Mouse (Mus musculus) CD4-positive, CD25-positive, alpha-beta regulatory T cell, adult 4 months (primary cell): ENCODE measurements around the gene Ncapg. TPM values are rescaled to one million over a fixed set of nuclear protein-coding genes. Genes with fewer than 3 reads are reported as not detected.
"Not testable (repeated sequence)": the region's sequence is repeated elsewhere in the genome, so short reads cannot be mapped to it uniquely, and the experiment has no call there.

Source experiments
- ATAC-seq: one replicate; pipeline ENCODE4 v1.8.0; 2017
- polyA plus RNA-seq, 2 experiments: library from polyadenylated mRNA; unstranded; fragments of 100-300 nt; shearing (Covaris generic); gene quantifications; one replicate each; pipeline ENCODE4 v1.2.1; 2017

The Ncapg gene
- polyA plus RNA-seq, result 1 to 10 TPM; 7.1 to 9.5 TPM

GRCm38 (mm10) chr5:45669598-45670279 is at the start of gene Ncapg:
Gene Ncapg, plus strand, starts transcription at chr5:45669919.
- ATAC-seq, result peak; percentile 96

DNA sequence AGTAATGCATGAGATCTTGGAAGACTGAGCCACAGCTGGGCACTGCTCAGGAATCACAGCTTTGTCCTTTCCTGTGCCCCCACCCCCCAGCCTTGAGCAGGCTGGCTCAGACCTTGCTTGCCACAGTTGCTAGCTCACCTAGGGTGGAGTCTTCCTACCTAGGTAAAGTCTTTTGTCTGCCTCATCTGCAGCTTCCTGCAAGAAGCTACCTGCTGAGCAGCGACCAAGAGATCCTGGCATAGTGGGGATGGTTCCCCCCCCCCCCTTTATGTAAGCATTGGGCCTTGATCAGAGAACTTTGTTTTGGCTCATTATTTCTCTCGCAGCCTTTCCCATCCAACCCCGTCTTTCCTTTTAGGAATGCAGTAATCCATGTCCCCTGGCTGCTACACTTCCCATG is 48.2 kb upstream of the Ncapg start:
- no peak for ATAC-seq

- ATAC-seq, result no peak
These were observed 41.9 kb upstream of the Ncapg start for GRCm38 (mm10) chr5:45627771-45628170.

DNA sequence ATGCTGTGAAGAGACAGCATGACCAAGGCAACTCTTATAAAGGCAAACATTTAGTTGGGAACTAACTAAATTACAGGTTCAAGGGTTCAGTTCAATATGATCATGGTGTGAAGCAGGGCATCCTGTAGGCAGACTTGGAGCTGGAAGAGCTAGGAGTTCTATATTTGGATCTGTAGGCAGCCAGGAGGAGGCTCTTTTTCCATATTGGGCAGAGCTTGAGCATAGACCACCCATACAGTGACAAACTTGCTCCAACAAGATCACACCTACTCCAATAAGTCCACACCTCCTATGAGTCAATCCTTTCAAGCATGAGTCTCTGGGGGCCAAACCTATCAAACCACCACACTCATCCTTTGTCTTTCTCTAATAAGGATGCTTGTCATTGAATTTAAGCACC is 40.2 kb upstream of the Ncapg start:
- no peak for ATAC-seq

DNA sequence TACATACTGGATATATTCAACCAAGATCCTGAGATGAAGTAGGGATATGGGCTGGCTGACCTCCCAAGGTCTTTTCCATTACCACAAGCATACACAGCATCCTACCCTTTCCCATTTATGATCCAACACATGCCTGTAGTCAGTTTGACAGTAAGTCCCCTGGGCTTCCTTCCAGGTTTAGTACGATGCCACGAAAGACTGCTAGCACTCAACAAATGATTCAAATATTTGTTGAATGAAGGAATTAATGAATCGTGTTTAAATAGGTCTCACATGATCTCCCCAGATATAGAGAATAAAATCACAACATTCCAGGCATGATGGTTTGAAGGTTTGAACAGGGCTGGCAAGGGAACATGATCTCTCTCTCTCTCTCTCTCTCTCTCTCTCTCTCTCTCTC is 31.3 kb upstream of the Ncapg start:
- no peak for ATAC-seq

- peak; percentile 51 for ATAC-seq
These were observed 30.7 kb upstream of the Ncapg start, which contains the start of gene Fam184b for GRCm38 (mm10) chr5:45638806-45639714. Gene Fam184b, minus strand, starts transcription at chr5:45639614.

- ATAC-seq, result no peak
These were observed 30.0 kb upstream of the Ncapg start for GRCm38 (mm10) chr5:45639715-45640092.

- ATAC-seq, result no peak
These were observed 18.6 kb upstream of the Ncapg start for GRCm38 (mm10) chr5:45651026-45651703.

- ATAC-seq, result not testable (repeated sequence)
These were observed 11.3 kb upstream of the Ncapg start for GRCm38 (mm10) chr5:45658406-45658805.

DNA sequence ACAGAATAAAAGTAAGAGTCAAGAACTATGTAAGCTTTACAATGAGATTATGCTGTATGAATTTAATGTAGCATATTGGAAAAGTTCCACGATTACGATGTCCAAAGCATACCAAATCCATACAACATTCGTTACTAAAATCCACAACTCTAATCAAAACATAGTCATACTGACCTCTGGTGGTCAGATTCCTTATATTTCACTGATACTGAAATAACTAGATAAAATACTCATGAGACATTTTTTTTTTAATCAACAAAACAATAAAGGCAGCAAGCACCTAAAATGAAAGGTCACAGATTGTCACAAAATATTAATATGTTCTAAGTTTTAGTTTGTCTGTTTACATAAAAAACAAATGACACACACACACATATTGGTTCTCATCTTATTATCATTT is 1.4 kb upstream of the Ncapg start:
- no peak for ATAC-seq

- no peak for ATAC-seq
These were observed 888 bp upstream of the Ncapg start for GRCm38 (mm10) chr5:45668831-45669230.

- peak; percentile 6 for ATAC-seq
These were observed 503 bp upstream of the Ncapg start for GRCm38 (mm10) chr5:45669234-45669597.

- no peak for ATAC-seq
These were observed 556 bp downstream of the Ncapg start for GRCm38 (mm10) chr5:45670280-45670670.

DNA sequence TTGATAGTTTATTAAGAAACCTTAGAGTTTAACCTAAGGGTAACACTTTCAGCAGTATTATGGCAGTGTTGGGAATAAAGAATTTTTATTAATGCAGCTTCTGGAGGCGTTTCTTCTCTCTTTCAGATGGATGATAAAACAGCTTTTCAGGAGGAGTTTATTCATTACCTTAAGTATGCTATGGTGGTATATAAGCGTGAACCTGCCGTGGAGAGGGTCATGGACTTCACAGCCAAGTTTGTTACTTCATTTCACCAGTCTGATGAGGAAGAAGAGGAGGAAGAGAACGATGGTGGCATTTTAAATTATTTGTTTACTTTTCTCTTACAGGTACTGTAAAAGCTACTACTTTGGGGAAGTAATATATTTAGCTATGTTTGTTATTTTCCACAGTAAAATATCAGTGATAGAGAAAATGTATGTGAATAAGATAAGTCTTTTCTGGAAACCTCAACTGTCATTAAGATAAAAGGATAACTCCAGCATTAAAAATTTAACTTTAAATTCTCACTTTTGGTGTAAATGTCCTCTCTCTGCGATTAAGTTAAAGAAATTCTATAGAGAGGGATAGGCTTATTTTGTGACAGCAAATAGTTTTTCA is 1.3 kb downstream of the Ncapg start:
- ATAC-seq, result no peak

DNA sequence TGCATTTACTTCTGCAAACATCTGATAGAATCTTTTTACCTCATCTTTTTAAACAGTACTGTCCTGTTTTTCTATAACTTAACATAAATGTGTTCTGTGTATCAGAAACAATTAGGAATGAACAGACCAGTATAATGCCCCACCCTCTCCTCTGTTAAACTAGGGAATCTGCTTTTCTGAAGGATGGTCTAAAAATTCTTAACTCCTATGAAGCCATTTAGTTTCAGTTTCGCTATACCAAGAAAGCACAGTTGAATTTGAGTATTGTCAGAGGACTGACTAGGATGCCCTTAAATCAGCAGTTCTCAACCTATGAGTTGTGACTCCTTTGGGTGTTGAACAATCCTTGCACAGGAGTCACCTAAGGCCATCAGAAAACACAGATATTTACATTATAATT is 5.3 kb downstream of the Ncapg start:
- ATAC-seq, result peak; percentile 74

DNA sequence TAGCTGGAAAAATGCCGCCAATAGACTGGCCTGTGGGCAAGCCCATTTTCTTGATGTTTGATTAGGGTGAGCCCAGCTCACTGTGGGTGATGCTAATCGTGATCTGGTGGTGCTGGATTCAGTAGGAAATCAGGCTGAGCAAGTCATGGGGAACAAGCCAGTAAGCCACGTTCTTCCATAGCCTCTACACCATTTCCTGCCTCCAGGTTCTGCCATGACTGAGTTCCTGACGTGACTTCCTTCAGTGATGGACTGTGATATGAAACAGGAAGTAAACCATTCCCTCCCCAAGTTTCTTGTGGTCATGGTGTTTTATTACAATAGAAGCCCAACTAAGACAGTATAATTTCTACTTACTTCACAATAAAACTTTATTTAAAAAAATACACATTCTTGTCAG is 7.9 kb downstream of the Ncapg start:
- ATAC-seq, result peak; percentile 18

GRCm38 (mm10) chr5:45679955-45680354 is 10.2 kb downstream of the Ncapg start:
- ATAC-seq, result no peak

DNA sequence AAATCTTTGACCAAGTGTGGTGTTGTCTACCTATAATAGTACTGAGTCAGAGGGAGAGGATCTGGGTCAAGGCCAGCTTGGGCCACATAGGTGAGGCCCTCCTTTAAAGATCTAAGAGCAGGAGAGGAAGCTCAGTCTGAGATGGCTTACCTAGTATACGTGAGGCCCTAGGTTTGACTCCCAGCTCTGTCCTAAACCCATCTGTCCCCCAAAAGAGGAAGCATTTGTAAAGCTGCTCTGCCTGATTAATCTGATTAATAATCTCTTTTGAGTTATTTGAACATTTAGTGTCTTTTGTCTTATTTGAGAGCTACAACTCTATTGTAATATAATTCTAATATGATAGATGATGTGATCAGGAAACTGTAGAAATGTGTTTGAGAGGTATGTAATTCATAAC is 13.7 kb downstream of the Ncapg start:
- no peak for ATAC-seq

GRCm38 (mm10) chr5:45685243-45685642 is 15.5 kb downstream of the Ncapg start:
- ATAC-seq, result peak; percentile 50

GRCm38 (mm10) chr5:45686223-45686622 is 16.5 kb downstream of the Ncapg start:
- no peak for ATAC-seq

DNA sequence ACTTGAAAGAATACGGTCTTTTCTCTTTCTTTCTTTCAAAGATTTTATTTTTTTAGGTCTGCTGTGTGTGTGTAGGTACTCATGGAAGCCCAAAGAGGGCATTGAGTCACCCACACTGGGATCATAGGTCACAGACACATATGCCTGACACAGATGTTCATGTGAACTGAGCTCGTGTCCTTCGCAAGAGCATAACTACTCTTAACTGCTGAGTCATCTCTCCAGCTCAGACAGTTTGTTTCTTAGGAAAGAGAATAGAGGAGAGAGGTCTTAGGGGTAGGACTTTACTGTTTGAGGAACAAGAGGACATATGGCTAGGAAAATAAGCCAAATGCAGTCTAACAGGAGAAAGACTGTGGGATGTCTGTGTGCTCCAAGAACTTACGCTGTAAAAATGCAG is 19.4 kb downstream of the Ncapg start:
- ATAC-seq, result no peak

DNA sequence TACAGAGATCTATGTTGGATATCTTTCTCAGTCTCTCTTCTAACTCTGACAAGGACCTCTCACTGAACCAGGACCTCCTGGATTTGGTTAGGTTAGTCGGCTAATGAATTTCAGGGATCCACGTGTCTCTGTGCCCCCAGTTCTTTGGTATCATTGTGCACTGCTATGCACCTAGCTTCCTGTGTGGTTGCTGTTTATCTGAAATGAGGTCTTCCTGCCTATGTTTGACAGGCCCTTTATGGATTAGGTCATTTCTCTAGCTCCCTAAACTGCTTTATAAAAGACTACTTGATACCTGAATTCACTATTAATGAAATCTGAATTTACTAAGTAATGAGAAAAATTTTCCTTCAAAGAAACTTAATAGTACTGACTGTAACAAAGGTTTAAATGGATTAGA is 21.1 kb downstream of the Ncapg start:
- ATAC-seq, result peak; percentile 39

GRCm38 (mm10) chr5:45691678-45692077 is 22.0 kb downstream of the Ncapg start:
- ATAC-seq, result no peak
